Mouse (Mus musculus) regulatory T cell (primary cell): ENCODE measurements around the gene Aadacl2.

Experiments used
- in situ Hi-C: fragments of 300-600 bp; cut with MboI, MseI; formaldehyde crosslinking; loops from one replicate; pipeline ENCODE4 v1.15.1; 2025; ENCODE audit warnings: high pct_unique_total_duplicates

Gene Aadacl2

DNA sequence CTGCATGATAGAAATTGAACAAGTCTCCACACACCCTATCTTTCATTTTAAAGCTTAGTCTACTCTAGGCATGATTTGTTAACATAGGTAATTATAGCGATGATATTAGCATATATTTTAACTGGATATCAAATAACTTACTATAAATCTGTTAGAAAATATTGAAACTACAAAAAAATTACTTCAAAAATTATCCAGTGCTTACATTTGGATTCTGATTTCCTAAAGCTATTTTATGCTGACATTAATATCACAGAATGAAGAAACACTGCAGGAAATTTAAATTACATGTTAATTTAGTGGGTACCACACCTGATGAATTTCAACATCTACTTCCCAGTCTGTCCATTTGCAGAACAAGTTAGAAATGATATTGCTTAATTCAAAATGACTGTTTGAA lies at the start of gene Aadacl2:
TSS of gene Aadacl2 (plus strand) at position 301 of the 400 bp plus-strand sequence.
- in situ Hi-C loops = no loop called here

- in situ Hi-C loops = no loop called here
These were observed 35.7 kb upstream of the Aadacl2 start for GRCm38 (mm10) chr3:59970891-59971290.

DNA sequence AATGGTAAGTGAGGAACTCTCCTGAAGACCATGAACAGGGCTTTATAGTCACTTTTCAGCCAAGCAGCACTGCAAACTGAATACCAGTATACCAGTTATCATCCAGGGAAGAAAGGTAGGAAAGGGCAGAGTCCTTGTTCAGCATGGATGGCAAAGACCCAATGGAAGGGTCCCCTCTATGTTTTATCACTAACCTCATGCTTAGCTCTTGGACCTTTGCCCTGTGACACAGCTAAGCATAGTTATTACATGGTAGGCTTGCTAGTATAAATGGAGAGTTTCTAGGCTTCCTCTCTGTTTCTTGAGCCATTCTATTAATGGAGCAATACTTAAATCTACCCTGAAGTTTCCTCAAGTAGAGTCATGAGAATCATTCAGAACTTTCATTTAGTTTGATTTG lies 32.0 kb upstream of the Aadacl2 start:
- in situ Hi-C loops = no loop called here

- in situ Hi-C loops = no loop called here
These were observed 2.9 kb upstream of the Aadacl2 start for GRCm38 (mm10) chr3:60003622-60004021.

- in situ Hi-C loops = no loop called here
These were observed 18.9 kb downstream of the Aadacl2 start, which contains the start of gene Aadac for GRCm38 (mm10) chr3:60025417-60025816. Gene Aadac (plus strand): TSS chr3:60025717.

- in situ Hi-C loops = no loop called here
These were observed 25.0 kb downstream of the Aadacl2 start for GRCm38 (mm10) chr3:60031511-60031910.

DNA sequence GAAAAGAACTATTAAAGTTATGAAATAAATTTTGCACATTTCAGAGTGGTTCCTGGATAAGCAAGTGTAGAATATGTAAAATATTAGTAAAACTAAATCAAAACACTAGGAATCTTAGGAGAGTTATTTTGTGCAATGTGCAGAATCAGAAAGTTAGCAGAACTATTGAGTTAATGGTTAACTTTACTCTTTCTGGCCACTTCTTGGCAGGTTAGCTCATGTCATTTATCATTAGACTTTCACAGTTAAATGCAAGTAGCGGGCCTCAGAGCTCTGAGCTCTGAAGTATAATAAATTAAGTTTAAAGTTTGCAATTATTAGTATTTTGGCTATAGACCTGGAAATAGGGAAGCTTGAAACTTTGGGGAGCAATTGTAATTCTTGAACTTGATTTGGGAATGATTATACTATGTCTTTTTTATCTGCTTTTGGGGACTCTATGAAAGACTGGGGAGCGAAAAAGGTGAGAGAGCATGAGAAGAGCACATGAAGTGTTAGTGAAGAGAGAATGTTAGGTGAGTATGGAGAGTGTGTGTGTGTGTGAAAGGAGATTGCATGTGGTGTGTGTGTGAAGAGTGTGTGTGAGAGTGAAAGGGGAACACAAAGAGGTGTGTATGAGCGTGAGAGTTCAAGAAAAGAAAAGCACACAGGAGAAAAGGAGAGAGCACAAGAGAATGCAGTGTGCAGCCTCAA lies 39.8 kb downstream of the Aadacl2 start:
- in situ Hi-C loops = no loop called here

GRCm38 (mm10) chr3:60053231-60053927 lies 46.8 kb downstream of the Aadacl2 start:
- in situ Hi-C loops = no loop called here

- in situ Hi-C loops = no loop called here
These were observed 47.4 kb downstream of the Aadacl2 start for GRCm38 (mm10) chr3:60053931-60054330.

GRCm38 (mm10) chr3:60056451-60056850 lies 49.9 kb downstream of the Aadacl2 start:
- in situ Hi-C loops = no loop called here

GRCm38 (mm10) chr3:60057070-60057808 lies 50.7 kb downstream of the Aadacl2 start:
- in situ Hi-C loops = no loop called here

DNA sequence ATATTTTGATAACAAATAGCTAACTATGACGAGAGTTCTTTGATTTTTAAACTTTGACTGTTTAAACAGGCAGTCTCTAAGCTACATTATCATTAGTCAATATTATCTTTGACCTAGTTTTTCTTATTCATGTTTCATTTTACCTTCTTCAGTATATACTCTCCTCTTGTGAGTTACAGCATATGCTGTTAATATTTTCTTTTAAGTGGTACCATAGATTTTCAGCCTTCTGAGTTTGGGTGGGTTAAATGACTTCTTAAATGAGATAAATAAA lies 51.2 kb downstream of the Aadacl2 start:
- in situ Hi-C loops = no loop called here
